Mouse (Mus musculus) heart, postnatal 25 days (tissue): ENCODE measurements around the gene Cox7a1. TPM values are rescaled to one million over a fixed set of nuclear protein-coding genes. Genes with fewer than 3 reads are reported as not detected.
"Not testable (repeated sequence)": the region's sequence is repeated elsewhere in the genome, so short reads cannot be mapped to it uniquely, and the experiment has no call there.

Experiments
- DNase-seq: peaks from one replicate; pipeline ENCODE4 v3.0.0; 2022; ENCODE audit warnings: low spot score
- intact Hi-C: fragments of 180-260 bp; cut with DNase I; formaldehyde crosslinking; loops from one replicate; pipeline ENCODE4 v1.15.1; 2025
- total RNA-seq, 2 experiments: library from RNA; stranded (reverse); gene quantifications; 2 replicates each; pipeline ENCODE4 v1.2.3; 2021

Gene Cox7a1
- total RNA-seq, result 1,000 to 10,000 TPM; 2,700 to 2,749 TPM

- intact Hi-C loops, result loop anchor here (5.0 kb wide), 1 partner anchor 33 kb away; no protein-coding TSS in a partner anchor
These were observed at the start of gene Cox7a1 for GRCm38 (mm10) chr7:30183879-30184289. Cox7a1 (plus strand) TSS chr7:30184144.

DNA sequence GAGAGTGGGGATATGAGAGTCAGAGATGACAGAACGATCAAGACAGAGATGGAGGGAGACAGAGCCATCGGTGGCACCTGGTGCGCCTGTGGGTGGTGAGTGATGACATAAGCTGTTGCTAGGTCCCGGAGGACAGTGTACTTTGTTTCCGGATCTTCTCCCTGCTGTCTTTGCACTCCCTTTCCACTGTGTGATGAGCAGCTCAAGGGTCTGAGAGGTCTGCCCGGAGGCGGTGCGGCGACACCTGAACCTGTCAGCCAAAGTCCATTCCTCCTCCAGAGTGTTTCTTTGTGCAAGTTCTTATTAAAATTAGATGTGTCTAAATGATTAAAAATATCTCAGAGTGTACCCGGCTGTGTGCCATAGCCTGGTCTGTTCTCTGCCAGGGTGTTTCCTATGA, 47.1 kb upstream of the Cox7a1 start:
- DNase-seq, result no peak
- intact Hi-C loops, result no loop called here

More at GRCm38 (mm10) chr7:30183879-30184289, at the start of gene Cox7a1:
- peak; percentile 86 for DNase-seq

GRCm38 (mm10) chr7:30143170-30143554, 40.8 kb upstream of the Cox7a1 start:
- intact Hi-C loops, result no loop called here
- no peak for DNase-seq

DNA sequence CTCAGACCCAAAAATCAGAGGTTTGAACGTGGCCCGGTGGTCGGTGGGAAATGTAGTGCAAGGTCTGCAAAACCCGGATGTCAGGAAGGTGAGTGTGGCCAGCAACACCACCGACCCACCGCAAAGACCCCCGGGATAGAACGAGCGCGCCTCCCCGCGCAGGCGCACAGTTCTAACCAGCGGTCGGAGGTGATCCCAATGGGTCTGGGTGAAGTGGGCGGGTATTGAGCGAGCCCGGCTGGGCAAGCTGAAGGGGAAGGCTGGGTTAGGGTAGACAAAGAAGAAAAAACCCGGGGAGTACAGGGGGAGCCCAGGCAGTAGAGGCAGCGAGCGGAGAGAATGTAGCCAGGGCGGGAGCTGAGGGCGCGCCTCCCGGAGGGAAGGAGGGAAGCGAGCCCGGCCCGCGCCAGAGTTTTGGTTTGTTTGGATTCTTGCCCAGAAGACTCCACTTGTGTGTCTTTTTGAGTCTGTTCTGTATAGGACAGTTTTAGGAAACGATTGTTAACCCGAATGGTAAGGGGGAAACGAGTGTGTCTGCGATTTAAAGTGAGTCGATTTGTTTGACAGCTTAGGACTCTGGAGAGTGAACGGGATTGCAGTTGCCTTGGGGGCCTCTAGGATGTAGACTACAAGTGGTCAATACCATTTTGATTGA, 40.3 kb upstream of the Cox7a1 start:
- peak; percentile 45 for DNase-seq

DNA sequence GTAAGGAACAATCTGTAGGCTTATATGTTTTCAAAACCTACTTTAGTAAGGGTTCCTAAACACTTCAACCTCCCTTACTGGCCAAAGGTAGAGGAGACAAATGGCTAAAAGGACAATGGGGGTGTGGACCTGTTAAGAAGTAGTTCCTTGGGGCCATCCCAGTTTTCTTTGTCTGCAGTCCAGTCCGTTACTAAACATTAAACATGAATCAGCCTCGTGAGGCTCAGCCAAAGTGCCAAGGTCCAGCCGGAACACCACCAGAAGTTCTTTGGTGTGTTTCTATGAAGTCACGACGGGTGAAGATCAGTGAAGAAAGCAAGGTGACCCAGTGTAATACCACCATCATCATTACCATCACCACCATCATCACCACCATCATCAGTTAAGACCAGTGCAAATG, 36.9 kb upstream of the Cox7a1 start:
- intact Hi-C loops, result no loop called here
- DNase-seq, result no peak

More for the DNA sequence above, 40.3 kb upstream of the Cox7a1 start:
- intact Hi-C loops, result no loop called here

GRCm38 (mm10) chr7:30154040-30154439, 29.9 kb upstream of the Cox7a1 start:
- no peak for DNase-seq
- intact Hi-C loops, result no loop called here

GRCm38 (mm10) chr7:30155507-30155906, 28.4 kb upstream of the Cox7a1 start:
- DNase-seq, result no peak
- intact Hi-C loops, result no loop called here

GRCm38 (mm10) chr7:30163113-30163512, 20.8 kb upstream of the Cox7a1 start:
- no peak for DNase-seq
- intact Hi-C loops, result no loop called here

DNA sequence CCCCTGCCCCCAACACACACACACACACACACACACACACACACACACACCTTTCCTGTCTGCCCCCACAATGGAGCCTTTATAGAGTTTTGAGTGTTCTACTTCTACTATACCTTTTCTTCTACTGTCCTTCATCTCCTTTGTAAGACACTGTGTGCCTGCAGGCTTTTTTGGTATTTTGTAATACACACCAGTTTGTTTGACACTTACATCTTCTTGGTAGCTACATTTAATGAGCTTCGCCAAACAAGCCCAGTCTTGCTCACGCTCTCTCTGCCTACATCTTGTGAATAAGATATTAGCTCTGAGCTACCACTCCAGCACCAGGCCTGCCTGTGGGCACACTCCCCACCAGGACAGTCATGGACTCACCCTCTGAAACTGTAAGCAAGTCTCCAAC, 19.2 kb upstream of the Cox7a1 start:
- intact Hi-C loops, result loop anchor here (5.0 kb wide), 1 partner anchor 37 kb away; no protein-coding TSS in a partner anchor
- no peak for DNase-seq

- intact Hi-C loops, result loop anchor here (5.0 kb wide), 1 partner anchor 42 kb away; no protein-coding TSS in a partner anchor
- no peak for DNase-seq
These were observed 14.9 kb upstream of the Cox7a1 start for GRCm38 (mm10) chr7:30168914-30169582.

DNA sequence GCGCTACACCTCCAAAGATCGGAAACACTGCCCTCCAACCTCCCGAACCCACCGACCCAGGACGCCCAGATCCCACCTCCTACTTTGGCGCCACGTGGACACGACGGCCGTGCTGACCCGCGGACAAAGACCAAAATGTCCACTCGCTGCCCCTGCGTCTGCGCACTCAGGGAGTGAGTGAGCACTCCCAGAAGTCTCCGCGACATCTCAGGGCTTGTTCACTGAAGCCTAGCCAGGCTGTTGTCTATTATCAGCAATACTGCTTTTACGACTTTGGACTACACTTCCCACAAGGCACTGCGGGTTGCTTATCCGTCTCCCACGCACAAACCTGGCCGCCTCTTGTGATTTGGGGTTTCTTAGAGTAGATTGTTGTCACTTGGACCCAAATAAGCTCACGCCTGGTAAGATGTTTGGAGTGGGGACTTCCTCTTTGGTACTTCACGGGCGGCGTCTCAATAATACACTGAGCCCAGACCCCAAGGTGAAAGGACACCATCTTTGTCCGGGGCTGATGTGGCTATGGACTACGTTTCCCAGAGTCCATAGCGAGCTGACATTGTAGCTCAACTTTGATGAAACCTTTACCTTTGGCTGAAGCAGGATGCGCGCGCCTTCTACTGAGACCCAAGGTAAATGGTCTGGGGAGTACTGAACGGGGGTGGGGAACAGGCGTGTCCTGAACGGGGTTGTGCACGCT, 14.2 kb upstream of the Cox7a1 start, which contains the start of gene Zfp146:
Gene Zfp146 (minus strand): TSS at position 168 of the 700 bp plus-strand sequence.
- intact Hi-C loops, result loop anchor here (5.0 kb wide), 2 partner anchors 42 to 147 kb away; no protein-coding TSS in a partner anchor
- DNase-seq, result peak; percentile 85

- DNase-seq, result no peak
- intact Hi-C loops, result loop anchor here (5.0 kb wide), 1 partner anchor 148 kb away; no protein-coding TSS in a partner anchor
These were observed 13.5 kb upstream of the Cox7a1 start for GRCm38 (mm10) chr7:30170283-30170951.

DNA sequence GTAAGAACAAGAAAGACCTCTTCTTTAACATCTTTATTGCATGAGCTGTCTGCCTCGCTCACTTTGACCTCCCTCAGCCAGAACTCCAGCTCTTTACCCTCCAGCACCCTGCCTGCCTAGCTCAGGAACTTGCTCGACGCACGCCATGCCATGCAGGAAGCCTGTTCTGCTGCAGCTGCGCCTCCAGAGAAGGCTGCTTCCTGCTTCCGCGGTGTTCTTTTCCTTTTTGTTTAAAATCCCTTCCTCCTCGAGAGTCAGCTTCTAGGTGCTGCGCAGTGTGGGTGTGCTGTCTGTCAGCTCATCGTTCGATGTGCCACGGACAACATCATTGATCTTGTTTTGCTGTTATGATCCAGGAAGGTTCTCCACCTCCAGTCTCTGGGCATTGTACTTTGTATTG, 7.5 kb upstream of the Cox7a1 start:
- intact Hi-C loops, result no loop called here
- DNase-seq, result no peak

DNA sequence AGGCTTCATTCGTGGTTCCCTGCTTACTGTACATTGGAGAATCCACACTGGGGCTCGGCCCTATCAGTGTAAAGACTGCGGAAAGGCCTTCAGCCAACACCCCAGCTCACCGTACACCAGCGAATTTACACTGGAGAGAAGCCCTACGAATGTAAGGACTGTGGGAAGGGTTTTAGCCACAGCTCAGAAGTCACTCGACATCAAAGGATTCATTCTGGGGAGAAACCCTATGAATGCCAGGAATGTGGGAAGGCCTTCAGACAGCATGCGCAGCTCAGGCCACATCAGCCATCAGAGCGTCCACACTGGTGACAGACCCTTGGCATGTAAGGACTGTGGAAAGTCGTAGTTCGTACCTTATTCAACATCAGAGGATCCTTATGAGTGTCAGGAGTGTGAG, 5.7 kb upstream of the Cox7a1 start:
- no peak for DNase-seq
- intact Hi-C loops, result no loop called here

GRCm38 (mm10) chr7:30181308-30181707, 2.6 kb upstream of the Cox7a1 start:
- DNase-seq, result no peak
- intact Hi-C loops, result loop anchor here (1.0 to 5.0 kb wide), 2 partner anchors 24 to 36 kb away; no protein-coding TSS in a partner anchor

DNA sequence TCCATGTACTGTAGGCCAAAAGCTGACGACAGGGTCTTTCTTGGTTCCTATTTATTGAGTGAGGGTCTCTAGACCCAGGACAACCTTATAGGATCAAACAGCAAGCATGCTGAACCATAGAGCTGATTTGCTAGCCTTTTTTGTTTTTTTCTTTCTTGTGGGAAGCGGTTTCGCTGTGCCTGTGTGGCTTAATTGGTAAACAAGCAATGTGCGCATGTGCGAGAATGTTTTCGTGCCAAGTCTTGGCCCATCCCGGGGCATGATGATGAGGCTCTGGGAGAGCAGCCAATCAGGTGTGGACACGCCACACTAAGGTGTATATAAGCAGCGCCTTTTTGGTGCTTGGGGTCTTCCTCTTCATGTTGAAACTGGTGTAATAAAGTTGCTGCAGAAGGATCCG, 2.0 kb upstream of the Cox7a1 start:
- intact Hi-C loops, result loop anchor here (1.0 to 5.0 kb wide), 2 partner anchors 23 to 35 kb away; no protein-coding TSS in a partner anchor
- DNase-seq, result not testable (repeated sequence)

GRCm38 (mm10) chr7:30183189-30183588, 755 bp upstream of the Cox7a1 start:
- DNase-seq, result not testable (repeated sequence)

GRCm38 (mm10) chr7:30184641-30185348, 851 bp downstream of the Cox7a1 start:
- intact Hi-C loops, result loop anchor here (5.0 kb wide), 1 partner anchor 33 kb away; no protein-coding TSS in a partner anchor

More at GRCm38 (mm10) chr7:30183189-30183588, 755 bp upstream of the Cox7a1 start:
- intact Hi-C loops, result loop anchor here (5.0 kb wide), 1 partner anchor 34 kb away; no protein-coding TSS in a partner anchor

More at GRCm38 (mm10) chr7:30184641-30185348, 851 bp downstream of the Cox7a1 start:
- no peak for DNase-seq
